Mouse (Mus musculus) liver (tissue): Measurements from ENCODE around the gene Ifitm10.
A peak's percentile ranks its signal among the peaks of the same experiment; 100 is the strongest.
"Not testable (repeated sequence)": the region's sequence is repeated elsewhere in the genome, so short reads cannot be mapped to it uniquely, and the experiment has no call there.

Source experiments
- DNase-seq: peaks from one replicate; pipeline ENCODE4 v3.0.0-alpha.2; 2020; ENCODE audit warnings: mixed read lengths

Gene Ifitm10

GRCm38 (mm10) chr7:142320906-142321305, 52.6 kb downstream of the Ifitm10 start:
- no peak for DNase-seq

- DNase-seq = no peak
Measured at GRCm38 (mm10) chr7:142319124-142319523, 54.4 kb downstream of the Ifitm10 start.

- DNase-seq = no peak
Measured at GRCm38 (mm10) chr7:142317216-142317615, 56.3 kb downstream of the Ifitm10 start.

DNA sequence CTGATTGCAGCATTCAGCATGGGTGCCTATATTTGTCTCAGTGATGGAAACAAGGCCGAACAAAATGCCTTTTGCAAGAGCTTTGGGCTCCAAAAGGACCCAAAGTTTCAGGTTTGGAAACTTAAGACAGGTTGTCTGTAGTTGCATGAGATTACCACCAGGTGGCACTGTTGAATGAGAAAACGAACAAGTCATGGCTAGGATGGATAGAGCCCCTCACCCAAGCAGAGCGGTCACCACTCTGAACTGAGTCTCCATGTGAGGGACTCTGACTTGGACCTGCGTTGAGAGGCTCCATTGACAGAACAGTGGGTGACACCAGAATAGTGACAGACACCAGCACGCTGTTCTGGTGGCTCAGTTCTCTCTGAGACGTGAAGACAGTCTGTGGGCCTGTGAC, 57.0 kb downstream of the Ifitm10 start:
- DNase-seq = peak; percentile 40

- no peak for DNase-seq
Measured at GRCm38 (mm10) chr7:142314600-142315285, 58.8 kb downstream of the Ifitm10 start.

DNA sequence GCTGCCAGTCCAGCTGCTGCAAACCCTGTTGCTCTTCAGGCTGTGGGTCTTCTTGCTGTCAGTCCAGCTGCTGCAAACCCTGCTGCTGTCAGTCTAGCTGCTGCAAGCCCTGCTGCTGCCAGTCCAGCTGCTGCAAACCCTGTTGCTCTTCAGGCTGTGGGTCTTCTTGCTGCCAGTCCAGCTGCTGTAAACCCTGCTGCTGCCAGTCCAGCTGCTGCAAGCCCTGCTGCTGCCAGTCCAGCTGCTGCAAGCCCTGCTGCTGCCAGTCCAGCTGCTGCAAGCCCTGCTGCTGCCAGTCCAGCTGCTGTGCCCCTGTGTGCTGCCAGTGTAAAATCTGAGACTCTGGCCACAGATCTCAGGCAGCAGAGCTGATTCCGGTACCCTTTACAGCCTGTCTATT, 69.6 kb downstream of the Ifitm10 start:
- not testable (repeated sequence) for DNase-seq

DNA sequence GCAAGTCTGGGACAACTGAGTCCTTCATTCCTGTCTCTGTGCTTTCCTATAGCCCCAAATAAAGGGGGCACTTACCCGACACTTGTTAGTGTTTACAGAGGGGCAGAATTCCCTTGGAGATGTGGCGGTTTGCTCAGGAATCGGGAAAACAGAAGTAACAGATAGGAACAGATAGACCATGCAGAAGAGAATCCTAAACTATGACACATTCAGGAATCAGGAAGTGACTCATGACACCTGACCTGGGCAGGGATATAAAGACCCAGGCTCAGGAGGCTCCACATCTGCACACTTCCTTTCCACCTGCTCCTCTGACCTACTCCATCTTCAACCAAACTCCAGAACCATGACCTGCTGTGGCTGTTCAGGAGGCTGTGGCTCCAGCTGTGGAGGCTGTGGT, 70.3 kb downstream of the Ifitm10 start, which contains the start of gene Krtap5-4:
Krtap5-4 (plus strand) TSS at position 301 of the 400 bp plus-strand sequence.
- no peak for DNase-seq

- not testable (repeated sequence) for DNase-seq
Measured at GRCm38 (mm10) chr7:142297018-142297417, 76.5 kb downstream of the Ifitm10 start, which contains the start of gene Krtap5-1. Krtap5-1 (minus strand) TSS chr7:142297118.

DNA sequence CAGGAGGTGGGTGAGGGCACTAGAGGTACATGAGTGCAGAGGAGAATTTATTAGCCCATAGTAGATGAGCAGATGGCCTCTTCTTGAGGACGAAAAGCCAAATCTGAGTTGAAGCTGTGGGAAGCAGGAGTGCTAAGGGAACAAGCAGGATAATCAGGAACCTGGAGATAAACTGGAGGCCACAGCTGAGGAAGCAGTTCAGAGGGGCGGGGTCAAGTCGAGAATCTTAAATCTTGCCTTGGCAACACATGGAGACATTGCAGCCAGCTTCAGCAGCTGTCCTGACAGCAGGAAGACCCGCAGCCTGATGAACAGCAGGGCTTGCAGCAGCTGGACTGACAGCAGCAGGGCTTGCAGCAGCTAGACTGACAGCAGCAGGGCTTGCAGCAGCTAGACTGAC, 77.4 kb downstream of the Ifitm10 start:
- DNase-seq = not testable (repeated sequence)

DNA sequence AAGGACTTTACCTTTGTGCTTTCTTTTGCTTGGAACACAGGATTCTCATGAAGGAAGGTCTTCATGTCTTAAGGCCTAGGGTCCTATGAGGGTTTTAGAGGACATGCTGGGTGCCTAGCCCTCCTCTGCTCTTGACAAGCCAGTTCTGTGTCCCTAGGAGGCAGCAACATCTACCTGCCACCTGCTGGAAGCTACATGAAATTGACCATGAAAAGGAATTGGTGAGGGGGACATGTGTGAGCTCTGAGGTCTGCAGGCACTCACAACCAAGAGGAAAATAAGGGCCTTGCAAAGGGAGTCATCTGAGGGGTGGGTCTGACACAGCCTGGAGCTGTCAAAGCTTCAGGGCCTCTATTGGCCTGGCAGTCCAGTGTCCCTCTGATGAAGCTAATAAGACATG, 78.1 kb downstream of the Ifitm10 start:
- no peak for DNase-seq

DNA sequence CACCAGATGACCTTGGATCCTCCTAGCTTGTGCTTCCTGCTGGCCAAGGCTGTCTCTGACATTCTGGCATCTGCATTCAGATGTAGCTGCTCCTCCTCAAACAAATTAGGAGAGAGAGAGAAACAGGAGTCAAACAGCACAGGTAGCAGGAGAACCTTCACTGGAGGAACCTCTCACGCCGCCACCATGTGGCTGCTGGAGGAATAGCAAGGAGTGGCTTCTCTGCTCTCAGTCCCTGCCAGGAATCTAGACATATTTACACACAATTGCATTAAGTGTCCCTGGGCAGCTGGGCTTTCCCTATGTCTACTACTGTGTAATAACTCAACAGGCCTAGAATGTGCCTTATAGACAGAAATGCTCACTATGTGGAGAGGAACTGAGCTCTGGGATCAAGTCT, 79.7 kb downstream of the Ifitm10 start:
- peak; percentile 42 for DNase-seq

GRCm38 (mm10) chr7:142285910-142286612, 87.5 kb downstream of the Ifitm10 start:
- DNase-seq = peak; percentile 5

- peak; percentile 5 for DNase-seq
Measured at GRCm38 (mm10) chr7:142285130-142285835, 88.3 kb downstream of the Ifitm10 start.

GRCm38 (mm10) chr7:142284615-142285080, 88.9 kb downstream of the Ifitm10 start:
- peak; percentile 87 for DNase-seq

GRCm38 (mm10) chr7:142284023-142284591, 89.4 kb downstream of the Ifitm10 start:
- peak; percentile 46 for DNase-seq

DNA sequence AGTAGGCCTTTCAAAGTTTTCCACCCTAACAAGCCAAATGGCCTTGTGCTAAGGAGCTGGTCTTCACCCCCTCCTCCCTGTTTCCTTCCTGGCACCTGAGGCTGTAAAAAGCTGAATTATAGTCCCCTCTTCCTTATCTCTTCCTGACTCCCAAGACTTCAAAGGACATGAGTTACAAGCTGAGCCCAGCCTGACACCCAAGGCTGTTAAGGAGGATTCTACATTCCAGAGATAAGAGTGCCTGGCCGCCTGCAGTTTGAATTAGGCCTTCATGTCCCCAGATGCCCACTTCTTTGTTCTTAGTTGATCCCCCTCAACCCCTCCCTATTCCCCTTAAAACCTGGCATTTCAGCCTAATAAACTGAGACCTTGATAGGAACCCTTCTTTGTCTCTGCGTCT, 90.7 kb downstream of the Ifitm10 start:
- DNase-seq = not testable (repeated sequence)

DNA sequence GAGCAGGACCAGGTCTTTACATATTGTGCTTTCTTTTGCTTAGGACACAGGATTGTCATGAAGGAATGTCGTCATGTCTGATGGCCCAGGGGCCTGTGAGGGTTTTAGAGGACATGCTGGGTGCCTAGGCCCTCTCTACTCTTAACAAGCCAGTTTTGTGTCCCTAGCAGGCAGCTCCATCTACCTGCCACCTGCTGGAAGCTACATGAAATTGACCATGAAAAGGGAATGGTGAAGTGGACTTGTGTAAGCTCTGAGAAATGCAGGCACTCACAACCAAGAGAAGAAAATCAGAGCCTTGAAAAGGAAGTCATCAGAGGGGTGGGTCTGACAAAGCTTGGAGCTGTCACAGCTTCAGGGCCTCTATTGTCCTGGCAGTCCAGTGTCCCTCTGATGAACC, 94.3 kb downstream of the Ifitm10 start:
- DNase-seq = not testable (repeated sequence)

- DNase-seq = peak; percentile 51
Measured at GRCm38 (mm10) chr7:142278183-142278582, 95.4 kb downstream of the Ifitm10 start.
